8 mouse cellular contexts compared by ENCODE assay signal in the genomic region with DNA sequence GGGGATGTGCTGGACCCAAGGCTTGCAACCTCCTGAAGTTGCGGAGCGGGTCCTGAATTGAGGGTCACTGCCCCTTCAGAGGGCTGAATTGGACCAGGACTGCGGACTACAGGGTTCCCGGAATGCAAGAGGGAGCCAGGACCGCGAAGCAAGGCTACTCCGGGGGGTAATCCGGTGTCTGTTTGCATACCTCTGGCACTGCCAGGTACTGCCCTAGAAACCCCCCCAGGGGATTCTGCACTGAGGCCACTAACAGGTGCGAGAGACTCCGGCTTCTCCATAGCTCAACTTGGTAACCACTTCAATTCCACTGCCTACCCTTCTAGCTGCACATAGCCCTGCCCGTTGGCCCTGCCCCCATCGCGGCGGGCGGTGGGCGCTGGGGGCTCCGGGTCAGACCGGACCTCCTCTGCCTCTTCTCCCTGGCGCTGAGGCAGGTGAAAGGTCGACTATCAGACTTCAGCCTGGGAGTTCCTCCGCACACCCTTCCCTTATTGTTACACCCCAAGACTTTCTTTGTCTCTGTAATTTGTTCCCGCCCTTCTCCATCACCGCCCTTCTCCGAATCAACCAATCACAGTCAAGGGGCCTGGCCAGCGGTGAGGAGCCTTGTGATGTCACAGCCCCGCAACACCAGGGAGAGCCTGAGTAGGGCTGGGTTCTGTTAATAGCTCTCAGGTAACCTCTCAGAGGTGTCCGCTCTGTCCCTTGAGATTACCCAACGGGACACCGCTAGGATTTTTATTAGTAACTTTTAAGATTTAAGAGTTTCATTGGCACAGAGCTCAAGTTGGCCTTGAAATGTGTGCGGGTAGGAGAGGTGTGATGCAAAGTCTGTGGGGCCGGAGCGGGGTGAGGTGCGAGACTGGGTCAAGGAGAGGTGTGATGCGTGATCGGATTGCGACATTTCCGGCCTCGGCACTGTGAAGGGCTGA. TPM values are rescaled to one million over a fixed set of nuclear protein-coding genes. Genes with fewer than 3 reads are reported as not detected.
DNase-seq lines count a peak whose midpoint lies in the region; ATAC-seq and TF ChIP-seq lines count a peak whose summit lies in the region.

A gene (minus strand): TSS at position 517 of the 935 bp plus-strand sequence.
A gene (plus strand): TSS at position 602 of the 935 bp plus-strand sequence.

- H3K9me3 ChIP-seq in hindbrain, embryonic 13.5 days, result no peaks in the 10 kb centered on the region

- H3K4me3 ChIP-seq in hindbrain, embryonic 13.5 days, result peak within 1 kb of the TSS; percentile 89

- TF ChIP-seq CTCF in Patski (IDR thresholded peaks at IDR 0.05), result no peak

- H3K4me1 ChIP-seq in hindbrain, embryonic 13.5 days (replicated peaks), result peaks cover 36% of the 10 kb centered on the region

- in situ Hi-C loops in Patski (cut with MboI; ENCODE audit: low pct_unique_long_range_greater_than_20kb), result no loop called here

- H3K4me2 ChIP-seq in hindbrain, embryonic 13.5 days, result peak within 1 kb of the TSS; percentile 94

- CTCF ChIA-PET in Patski (lab: Charles Lee), result interaction anchor here (1.0 to 2.7 kb wide), 5 partner anchors 13 to 48 kb away, joined by 3 to 19 read pairs (median 3); a partner anchor contains a TSS

- H3K27me3 ChIP-seq in Patski, result no peaks in the 10 kb centered on the region
- no peaks in the 10 kb centered on the region for H3K27me3 ChIP-seq in hindbrain, embryonic 13.5 days

- WGBS in hindbrain, embryonic 13.5 days, result under 1% methylated on average over 38 of the region's 38 CpGs

- peak; percentile 84 for DNase-seq in Patski (ENCODE audit: low read depth, low spot score)
- DNase-seq in cerebellum, postnatal 10 days, result peak; percentile 92 to 94
- peak; percentile 82 to 88 for DNase-seq in frontal cortex, postnatal 14 days (ENCODE audit: low spot score in 2 of 2)
- peak; percentile 66 to 69 for DNase-seq in layer of hippocampus, postnatal 25 days (ENCODE audit: extremely low spot score in 1 of 2, low spot score in 1 of 2)
- peak; percentile 96 for DNase-seq in lung, postnatal 25 days (ENCODE audit: low spot score)
- DNase-seq in retina, embryonic 14.5 days (ENCODE audit: low spot score), result peak; percentile 93
- peak; percentile 86 for DNase-seq in thymus, postnatal 4 days

- peak within 1 kb of the TSS; percentile 99 for H3K27ac ChIP-seq in hindbrain, embryonic 13.5 days

- ATAC-seq in Patski, result peak; percentile 83
- ATAC-seq in hindbrain, embryonic 13.5 days (ENCODE audit: low FRiP score), result peak; percentile 93

- POLR2A ChIA-PET in Patski (lab: Charles Lee), result interaction anchor here (0.7 to 2.8 kb wide), 8 partner anchors 10 to 219 kb away, joined by 3 to 16 read pairs (median 5); a partner anchor contains a TSS

- peaks cover 29% of the 10 kb centered on the region for H3K36me3 ChIP-seq in hindbrain, embryonic 13.5 days

- H3K9ac ChIP-seq in hindbrain, embryonic 13.5 days, result peak within 1 kb of the TSS; percentile 97

RNA-seq across cellular contexts. Expression of the first gene that starts in this region (rescaled TPM):
- 3.6 TPM for polyA plus RNA-seq in Patski (2021)
- 10.3 and 11.7 TPM in 2 replicates for polyA plus RNA-seq in hindbrain, embryonic 13.5 days (2015; fragmentation: Nextera tagmentation; extraction: Ambion mirVana)
- 1 to 10 TPM in 1 of 2 experiments, under 1 TPM in 1; 0.62 to 1.8 TPM for total RNA-seq in layer of hippocampus, postnatal 25 days (2021)

RNA-seq across cellular contexts. Expression of the second gene that starts in this region (rescaled TPM):
- polyA plus RNA-seq in Patski (2021), result 53.3 TPM
- 18.8 and 22.6 TPM in 2 replicates for polyA plus RNA-seq in hindbrain, embryonic 13.5 days (2015; fragmentation: Nextera tagmentation; extraction: Ambion mirVana)
- total RNA-seq in layer of hippocampus, postnatal 25 days (2021), result 100 to 1,000 TPM; 108 to 109 TPM

Comparison
In these comparisons a context has a peak if more than half of its experiments do, and no peak if none do; other contexts are left out.
1. Peak in every context shown above with its lines: DNase-seq, ATAC-seq, H3K4me3 ChIP-seq and H3K27ac ChIP-seq.